Mouse (Mus musculus) G1E (cell line): ENCODE results near the gene Adcy10. TPM values are rescaled to one million over a fixed set of nuclear protein-coding genes. Genes with fewer than 3 reads are reported as not detected.

Experiments
- ATAC-seq: 2 replicates; pipeline ENCODE4 v1.8.0; 2016; ENCODE audit warnings: mild to moderate bottlenecking; ENCODE audit not compliant: insufficient number of reproducible peaks, poor library complexity, low FRiP score, severe bottlenecking; ENCODE audit errors: extremely low read depth
- DNase-seq: peaks from one replicate; pipeline ENCODE4 v3.0.0; 2012; ENCODE audit warnings: low spot score
- H3K27me3 ChIP-seq: 2 replicates; pipeline ENCODE4 v1.6.1; 2012; ENCODE audit warnings: mild to moderate bottlenecking, low read length, inconsistent platforms; ENCODE audit not compliant: insufficient read depth
- H3K36me3 ChIP-seq: replicated peaks from 2 replicates; pipeline ENCODE3; 2012; ENCODE audit warnings: mild to moderate bottlenecking, inconsistent platforms
- H3K4me1 ChIP-seq: 2 replicates; pipeline ENCODE4 v1.6.1; 2012; ENCODE audit warnings: low read depth, low read length, inconsistent platforms, mixed read lengths; ENCODE audit not compliant: insufficient read depth
- H3K4me3 ChIP-seq: 2 replicates; pipeline ENCODE4 v1.5.1; 2012; ENCODE audit warnings: low read depth, mild to moderate bottlenecking, inconsistent platforms, low read length, moderate library complexity, mixed read lengths
- H3K9me3 ChIP-seq: replicated peaks from 2 replicates; pipeline ENCODE4 v1.6.1; 2012; ENCODE audit warnings: inconsistent platforms
- CTCF ChIP-seq: IDR thresholded peaks from 2 replicates; pipeline ENCODE4 v1.5.1; 2012; ENCODE audit warnings: low read depth, low read length, inconsistent platforms, mixed read lengths
- GATA1 ChIP-seq: IDR thresholded peaks from 2 replicates; pipeline ENCODE4 v1.6.1; 2012; ENCODE audit warnings: borderline replicate concordance, low read length, inconsistent platforms, mixed read lengths
- GATA2 ChIP-seq: IDR thresholded peaks from 2 replicates; pipeline ENCODE4 v1.6.1; 2012; ENCODE audit warnings: low read depth, low read length, inconsistent platforms, borderline replicate concordance
- POLR2AphosphoS5 ChIP-seq: IDR thresholded peaks from 2 replicates; pipeline ENCODE4 v1.6.1; 2012; ENCODE audit warnings: low read depth, low read length, inconsistent platforms; ENCODE audit not compliant: insufficient replicate concordance
- TAL1 ChIP-seq: conservative IDR thresholded peaks from 2 replicates; pipeline ENCODE4 v1.6.1; 2012; ENCODE audit warnings: low read depth, low read length, inconsistent platforms, mixed read lengths
- polyA plus RNA-seq: library from polyadenylated mRNA; stranded (reverse); fragments of >175 nt; gene quantifications from 2 replicates; pipeline ENCODE4 v1.2.3, GENCODE M21; 2012
- total RNA-seq, 2 experiments: library from RNA; stranded (forward) in 1 of 2; stranded (reverse) in 1 of 2; fragments of 200-1000 nt in 1 of 2; fragments of >200 nt in 1 of 2; fragmentation: Nextera tagmentation in 1 of 2; gene quantifications; 2 replicates each; pipeline ENCODE4 v1.2.3; 2014 to 2017

The Adcy10 gene
- total and polyA plus RNA-seq, 3 experiments: 0.22 TPM; not detected in 2

DNA sequence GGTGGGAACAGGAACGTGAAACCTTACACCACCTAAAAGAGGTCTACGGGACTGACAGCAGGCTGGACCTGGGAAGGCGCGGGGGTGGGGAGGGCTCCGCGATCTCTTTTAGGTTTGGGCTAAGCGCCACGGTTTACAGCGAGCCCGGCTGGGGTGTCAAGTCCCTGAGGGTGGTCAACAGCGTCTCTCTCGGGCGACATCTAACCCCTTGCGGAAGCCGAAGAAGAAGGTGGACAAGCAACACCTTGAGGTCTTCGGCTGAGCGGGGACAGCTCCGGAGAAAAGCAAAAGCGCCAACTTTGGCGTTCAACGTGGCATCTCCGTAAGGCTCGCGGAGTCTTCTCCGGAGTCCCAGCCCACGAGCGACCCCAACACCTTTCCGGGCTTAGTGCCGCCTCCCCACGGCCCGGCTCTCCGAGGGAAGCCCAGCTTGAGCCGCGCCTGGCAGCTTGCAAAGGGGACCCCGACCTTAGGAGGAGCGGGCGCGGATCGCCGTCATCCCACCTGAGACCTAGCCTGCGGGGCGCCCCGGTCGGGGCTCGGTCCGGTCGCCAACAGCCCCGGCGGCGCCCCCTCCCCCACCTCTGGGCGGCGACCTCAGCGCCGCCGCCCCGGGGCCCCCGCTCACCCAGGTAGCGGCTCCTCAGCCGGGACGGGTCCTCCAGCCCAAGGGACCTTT lies 25.3 kb upstream of the Adcy10 start:
- no peaks in the 10 kb centered on the region for H3K27me3 ChIP-seq
- no peaks in the 10 kb centered on the region for H3K9me3 ChIP-seq
- peaks cover 19% of the 10 kb centered on the region for H3K4me1 ChIP-seq
- peaks cover 4% of the 10 kb centered on the region for H3K36me3 ChIP-seq
- DNase-seq (peak; percentile 37), ATAC-seq (no peak)
- no peak for TF ChIP-seq GATA2
- TF ChIP-seq GATA1: no peak
- no peak for TF ChIP-seq TAL1
- no peak for TF ChIP-seq POLR2AphosphoS5
- no peak for TF ChIP-seq CTCF
- peak overlapping the region; percentile 91 for H3K4me3 ChIP-seq

DNA sequence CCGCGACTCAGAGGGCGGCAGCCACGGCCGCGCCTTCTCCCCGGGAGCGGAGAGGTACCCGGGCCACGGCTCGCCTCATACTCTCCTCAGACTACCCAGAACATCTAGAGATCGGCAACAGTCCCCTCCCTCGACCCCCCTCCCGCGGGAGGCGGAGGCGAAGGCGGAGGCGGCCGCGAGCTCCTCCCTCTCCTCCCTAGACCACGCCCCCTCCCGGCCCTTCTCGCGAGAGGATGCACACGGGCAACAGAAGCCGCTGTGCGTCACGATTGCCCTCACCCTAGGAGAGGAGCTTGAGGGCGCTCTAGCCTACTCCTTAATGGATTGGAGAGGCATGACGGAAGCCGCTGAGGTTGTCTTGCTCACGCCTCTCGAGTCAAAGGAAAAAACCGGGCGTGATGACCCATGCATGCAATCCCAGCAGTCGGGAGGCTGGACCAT lies 24.6 kb upstream of the Adcy10 start, which contains the start of the genes Dcaf6 and Mpc2:
TSS of gene Dcaf6 (minus strand) at position 116 of the 441 bp plus-strand sequence.
TSS of gene Mpc2 (plus strand) at position 278 of the 441 bp plus-strand sequence.
- ATAC-seq: peak; percentile 71

DNA sequence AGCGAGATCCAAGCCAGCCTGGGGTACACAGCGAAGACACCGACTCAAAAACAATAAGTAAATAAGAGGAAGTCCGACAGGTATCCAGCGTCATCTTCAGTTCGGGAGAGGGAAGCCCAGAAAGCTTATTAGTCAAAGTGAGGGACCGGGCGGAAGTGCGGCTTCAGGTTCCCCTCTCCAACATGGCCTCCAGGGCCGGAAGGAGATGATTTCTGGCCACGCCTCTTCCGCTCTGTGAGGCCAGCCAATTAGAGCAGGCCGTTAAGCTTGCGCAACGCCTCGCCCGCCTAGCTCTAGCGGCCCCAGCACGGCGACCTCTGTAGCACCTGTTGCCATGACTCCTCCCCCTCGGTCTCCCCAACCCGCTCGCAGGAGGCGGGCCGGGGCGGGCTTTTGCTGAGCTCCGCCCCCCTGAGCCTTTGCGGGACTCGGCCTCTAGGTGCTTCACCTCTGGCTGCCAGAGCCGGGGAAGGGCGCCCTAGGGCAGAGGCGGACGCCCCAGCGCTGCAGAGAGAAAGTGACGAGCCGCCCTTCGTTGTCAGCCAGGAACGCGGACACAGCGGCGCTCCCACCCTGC lies 24.1 kb upstream of the Adcy10 start:
- Histone ChIP-seq H3K4me1 (peaks cover 19% of the 10 kb centered on the region), H3K36me3 (peaks cover 4% of the 10 kb centered on the region), H3K9me3 (no peaks in the 10 kb centered on the region), H3K4me3 (peak overlapping the region; percentile 91), H3K27me3 (no peaks in the 10 kb centered on the region)
- ATAC-seq (peak; percentile 89), DNase-seq (peak; percentile 96)
- TF ChIP-seq GATA1: no peak
- TF ChIP-seq POLR2AphosphoS5: no peak

More for the DNA sequence above, 24.6 kb upstream of the Adcy10 start, which contains the start of the genes Dcaf6 and Mpc2:
- H3K4me3 ChIP-seq: peak within 1 kb of the TSS; percentile 91
- DNase-seq: peak; percentile 83
- TF ChIP-seq POLR2AphosphoS5 (0 out of 2 replicates have a peak, but pooled peaks have one; percentile 32), CTCF (no peak), GATA2 (no peak), TAL1 (no peak)
- no peaks in the 10 kb centered on the region for H3K9me3 ChIP-seq
- peaks cover 4% of the 10 kb centered on the region for H3K36me3 ChIP-seq
- no peaks in the 10 kb centered on the region for H3K27me3 ChIP-seq
- peaks cover 19% of the 10 kb centered on the region for H3K4me1 ChIP-seq

DNA sequence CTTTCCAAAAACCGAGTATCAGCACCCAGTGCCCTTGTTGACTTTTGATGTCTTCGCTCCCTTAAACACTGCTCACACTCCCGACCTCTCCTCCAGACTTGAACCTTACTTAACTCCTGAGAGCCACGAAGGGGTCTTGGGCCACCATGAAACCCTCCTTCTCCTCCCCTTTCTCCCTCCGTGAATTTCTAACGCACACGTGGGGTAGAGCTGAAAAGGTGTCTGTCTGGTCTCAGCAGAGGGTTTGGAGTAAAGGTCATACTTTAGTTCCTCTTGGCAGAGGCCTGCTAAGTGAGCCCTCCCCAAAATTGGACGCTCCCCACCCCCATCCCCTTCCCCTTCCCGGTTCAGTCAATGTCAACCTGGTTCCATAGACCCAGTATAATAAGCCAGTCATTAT lies 23.3 kb upstream of the Adcy10 start:
- no peaks in the 10 kb centered on the region for H3K27me3 ChIP-seq
- TF ChIP-seq TAL1: no peak
- TF ChIP-seq CTCF: no peak
- no peak for TF ChIP-seq GATA1
- no peak for TF ChIP-seq POLR2AphosphoS5
- H3K4me1 ChIP-seq: peaks cover 17% of the 10 kb centered on the region
- peak overlapping the region; percentile 91 for H3K4me3 ChIP-seq
- DNase-seq: peak; percentile 7
- ATAC-seq: no peak
- no peaks in the 10 kb centered on the region for H3K9me3 ChIP-seq
- peaks cover 4% of the 10 kb centered on the region for H3K36me3 ChIP-seq

DNA sequence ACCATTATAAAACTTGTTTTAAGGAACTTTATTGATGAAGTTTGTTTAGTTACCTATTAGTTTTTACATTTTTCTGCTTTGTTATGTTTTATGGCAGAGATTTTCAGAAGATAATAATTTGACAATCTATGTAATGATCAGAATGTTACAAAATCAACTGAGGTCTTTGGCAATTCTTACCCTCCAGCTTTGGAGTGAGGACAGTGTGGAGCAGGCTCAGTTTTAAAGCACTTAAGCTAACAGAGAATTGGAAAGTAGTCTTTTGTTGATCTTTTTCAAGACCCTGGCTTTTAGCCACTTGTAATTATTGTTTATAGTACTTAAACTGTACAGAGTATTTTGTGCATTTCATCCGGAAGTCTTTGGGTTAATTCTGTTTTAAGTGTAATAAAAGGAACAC lies 22.1 kb upstream of the Adcy10 start:
- no peaks in the 10 kb centered on the region for H3K9me3 ChIP-seq
- no peaks in the 10 kb centered on the region for H3K27me3 ChIP-seq
- no peak for DNase-seq
- peak overlapping the region; percentile 27; the same call in 1 of the 2 replicates for H3K4me3 ChIP-seq
- peaks cover 10% of the 10 kb centered on the region for H3K4me1 ChIP-seq
- no peak for ATAC-seq
- TF ChIP-seq CTCF (no peak), GATA2 (no peak), POLR2AphosphoS5 (no peak), TAL1 (no peak), GATA1 (no peak)
- H3K36me3 ChIP-seq: peaks cover 2% of the 10 kb centered on the region

DNA sequence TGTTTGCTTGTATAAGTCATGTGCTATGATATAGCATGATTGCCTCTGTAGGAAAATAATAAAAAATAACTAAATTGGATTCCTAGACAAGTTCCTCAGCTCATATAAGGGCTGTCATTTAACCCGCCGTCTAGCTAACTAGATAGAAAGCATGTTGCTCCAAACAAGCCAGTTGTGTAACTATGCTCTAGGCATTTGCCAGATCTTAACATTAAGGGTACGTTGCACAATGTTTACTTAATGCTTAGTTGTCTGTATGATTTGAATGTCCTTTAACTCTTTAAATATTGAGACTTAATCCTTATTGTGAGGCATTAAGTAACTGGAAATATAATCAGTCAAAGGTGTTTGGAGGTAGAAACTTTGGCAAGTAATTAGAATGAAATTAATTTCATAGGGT lies 20.4 kb upstream of the Adcy10 start:
- no peak for ATAC-seq
- TF ChIP-seq CTCF: no peak
- no peak for DNase-seq
- Histone ChIP-seq H3K27me3 (no peaks in the 10 kb centered on the region), H3K9me3 (no peaks in the 10 kb centered on the region), H3K4me1 (peaks cover 12% of the 10 kb centered on the region), H3K4me3 (no peak overlapping the region), H3K36me3 (peaks cover 6% of the 10 kb centered on the region)
